Mouse (Mus musculus): Measurements from ENCODE around the gene Pstpip1. TPM values are rescaled to one million over a fixed set of nuclear protein-coding genes. Genes with fewer than 3 reads are reported as not detected.

Pstpip1 gene
- polyA plus RNA-seq, 1 experiment from 2014 or later = 1.0 TPM

- Histone ChIP-seq H3K4me1 (replicated peaks) (0 out of 2 replicates have a peak, but pooled peaks cover 4% of the 10 kb centered on the region), H3K4me2 (no peak overlapping the region), H3K9ac (replicated peaks) (no peak overlapping the region), H3K36me3 (peaks cover 66% of the 10 kb centered on the region), H3K27ac (no peak overlapping the region), H3K4me3 (replicated peaks) (no peak overlapping the region), H3K27me3 (no peaks in the 10 kb centered on the region), H3K9me3 (no peaks in the 10 kb centered on the region)
- ATAC-seq (ENCODE audit: insufficient number of reproducible peaks, insufficient read depth, low FRiP score, low TSS enrichment, low read depth) = no peak
- WGBS = 88% methylated on average over 9 of the region's 9 CpGs
Observed at GRCm38 (mm10) chr9:56128331-56128730, 38.6 kb downstream of the Pstpip1 start.

- H3K4me1 ChIP-seq (replicated peaks) = 0 out of 2 replicates have a peak, but pooled peaks cover 4% of the 10 kb centered on the region
- no peak for ATAC-seq (ENCODE audit: insufficient number of reproducible peaks, insufficient read depth, low FRiP score, low TSS enrichment, low read depth)
- no peaks in the 10 kb centered on the region for H3K27me3 ChIP-seq
- peaks cover 82% of the 10 kb centered on the region for H3K36me3 ChIP-seq
- H3K27ac ChIP-seq = no peak overlapping the region
- no peaks in the 10 kb centered on the region for H3K9me3 ChIP-seq
- H3K4me3 ChIP-seq (replicated peaks) = no peak overlapping the region
- no peak overlapping the region for H3K4me2 ChIP-seq
- no peak overlapping the region for H3K9ac ChIP-seq (replicated peaks)
- WGBS = 88% methylated on average over 3 of the region's 3 CpGs
Observed at GRCm38 (mm10) chr9:56129951-56130350, 40.2 kb downstream of the Pstpip1 start.

- Histone ChIP-seq H3K9me3 (no peaks in the 10 kb centered on the region), H3K4me2 (no peak overlapping the region), H3K27me3 (no peaks in the 10 kb centered on the region), H3K9ac (replicated peaks) (no peak overlapping the region), H3K36me3 (peaks cover 88% of the 10 kb centered on the region), H3K4me1 (replicated peaks) (no peaks in the 10 kb centered on the region), H3K27ac (no peak overlapping the region), H3K4me3 (replicated peaks) (no peak overlapping the region)
- 31% methylated on average over 4 of the region's 4 CpGs for WGBS
- ATAC-seq (ENCODE audit: insufficient number of reproducible peaks, insufficient read depth, low FRiP score, low TSS enrichment, low read depth) = no peak
Observed at GRCm38 (mm10) chr9:56130536-56130935, 40.8 kb downstream of the Pstpip1 start.

- ATAC-seq (ENCODE audit: insufficient number of reproducible peaks, insufficient read depth, low FRiP score, low TSS enrichment, low read depth) = no peak
- 63% methylated on average over 10 of the region's 10 CpGs for WGBS
- no peak overlapping the region for H3K4me3 ChIP-seq (replicated peaks)
Observed at GRCm38 (mm10) chr9:56131813-56132525, 42.2 kb downstream of the Pstpip1 start.

GRCm38 (mm10) chr9:56133970-56134369 is 44.2 kb downstream of the Pstpip1 start:
- ATAC-seq (ENCODE audit: insufficient number of reproducible peaks, insufficient read depth, low FRiP score, low TSS enrichment, low read depth) = no peak
- Histone ChIP-seq H3K4me1 (replicated peaks) (no peaks in the 10 kb centered on the region), H3K36me3 (peaks cover 95% of the 10 kb centered on the region), H3K27me3 (no peaks in the 10 kb centered on the region), H3K9ac (replicated peaks) (no peak overlapping the region), H3K4me3 (replicated peaks) (no peak overlapping the region), H3K9me3 (no peaks in the 10 kb centered on the region), H3K4me2 (no peak overlapping the region), H3K27ac (no peak overlapping the region)
- WGBS = 89% methylated on average over 5 of the region's 5 CpGs

More at GRCm38 (mm10) chr9:56131813-56132525, 42.2 kb downstream of the Pstpip1 start:
- Histone ChIP-seq H3K27me3 (no peaks in the 10 kb centered on the region), H3K4me1 (replicated peaks) (no peaks in the 10 kb centered on the region), H3K4me2 (no peak overlapping the region), H3K9me3 (no peaks in the 10 kb centered on the region), H3K36me3 (peaks cover 100% of the 10 kb centered on the region), H3K27ac (no peak overlapping the region), H3K9ac (replicated peaks) (no peak overlapping the region)

- Histone ChIP-seq H3K4me1 (replicated peaks) (no peaks in the 10 kb centered on the region), H3K9me3 (no peaks in the 10 kb centered on the region), H3K9ac (replicated peaks) (no peak overlapping the region), H3K27ac (no peak overlapping the region), H3K4me3 (replicated peaks) (no peak overlapping the region), H3K4me2 (no peak overlapping the region), H3K27me3 (no peaks in the 10 kb centered on the region), H3K36me3 (peaks cover 94% of the 10 kb centered on the region)
- 93% methylated on average over 4 of the region's 4 CpGs for WGBS
- no peak for ATAC-seq (ENCODE audit: insufficient number of reproducible peaks, insufficient read depth, low FRiP score, low TSS enrichment, low read depth)
Observed at GRCm38 (mm10) chr9:56134614-56135013, 44.9 kb downstream of the Pstpip1 start.

- Histone ChIP-seq H3K4me3 (replicated peaks) (no peak overlapping the region), H3K27me3 (no peaks in the 10 kb centered on the region), H3K36me3 (peaks cover 89% of the 10 kb centered on the region), H3K9me3 (no peaks in the 10 kb centered on the region), H3K27ac (no peak overlapping the region), H3K4me2 (no peak overlapping the region), H3K4me1 (replicated peaks) (no peaks in the 10 kb centered on the region), H3K9ac (replicated peaks) (no peak overlapping the region)
- 91% methylated on average over 4 of the region's 4 CpGs for WGBS
- no peak for ATAC-seq (ENCODE audit: insufficient number of reproducible peaks, insufficient read depth, low FRiP score, low TSS enrichment, low read depth)
Observed at GRCm38 (mm10) chr9:56135590-56136197, 45.9 kb downstream of the Pstpip1 start.

- H3K4me2 ChIP-seq = no peak overlapping the region
- WGBS = 90% methylated on average over 9 of the region's 9 CpGs
- H3K36me3 ChIP-seq = peaks cover 86% of the 10 kb centered on the region
- no peak overlapping the region for H3K27ac ChIP-seq
- no peaks in the 10 kb centered on the region for H3K9me3 ChIP-seq
- H3K9ac ChIP-seq (replicated peaks) = no peak overlapping the region
- ATAC-seq (ENCODE audit: insufficient number of reproducible peaks, insufficient read depth, low FRiP score, low TSS enrichment, low read depth) = no peak
- H3K27me3 ChIP-seq = no peaks in the 10 kb centered on the region
- H3K4me1 ChIP-seq (replicated peaks) = no peaks in the 10 kb centered on the region
- no peak overlapping the region for H3K4me3 ChIP-seq (replicated peaks)
Observed at GRCm38 (mm10) chr9:56141776-56142175, 52.0 kb downstream of the Pstpip1 start.

- Histone ChIP-seq H3K27ac (no peak overlapping the region), H3K4me2 (no peak overlapping the region), H3K27me3 (no peaks in the 10 kb centered on the region), H3K9ac (replicated peaks) (no peak overlapping the region), H3K4me1 (replicated peaks) (peaks cover 6% of the 10 kb centered on the region; the same call in 1 of the 2 replicates), H3K4me3 (replicated peaks) (no peak overlapping the region), H3K36me3 (peaks cover 73% of the 10 kb centered on the region), H3K9me3 (no peaks in the 10 kb centered on the region)
- no peak for ATAC-seq (ENCODE audit: insufficient number of reproducible peaks, insufficient read depth, low FRiP score, low TSS enrichment, low read depth)
- WGBS = 91% methylated on average over 7 of the region's 7 CpGs
Observed at GRCm38 (mm10) chr9:56144366-56145003, 54.7 kb downstream of the Pstpip1 start.

- Histone ChIP-seq H3K27me3 (no peaks in the 10 kb centered on the region), H3K9ac (replicated peaks) (no peak overlapping the region), H3K36me3 (peaks cover 64% of the 10 kb centered on the region), H3K9me3 (no peaks in the 10 kb centered on the region), H3K4me1 (replicated peaks) (peaks cover 6% of the 10 kb centered on the region; the same call in 1 of the 2 replicates), H3K4me3 (replicated peaks) (no peak overlapping the region), H3K4me2 (no peak overlapping the region), H3K27ac (no peak overlapping the region)
- 92% methylated on average over 16 of the region's 16 CpGs for WGBS
- no peak for ATAC-seq (ENCODE audit: insufficient number of reproducible peaks, insufficient read depth, low FRiP score, low TSS enrichment, low read depth)
Observed at GRCm38 (mm10) chr9:56146326-56146923, 56.7 kb downstream of the Pstpip1 start.

Data from limb, embryonic 12.5 days (tissue).